Mouse (Mus musculus): ENCODE data around the gene Zfp40. TPM values are rescaled to one million over a fixed set of nuclear protein-coding genes. Genes with fewer than 3 reads are reported as not detected.

Zfp40 gene
- polyA plus RNA-seq (2017; shearing (Covaris generic)), result 10 to 100 TPM; 10.4 to 11.7 TPM

GRCm38 (mm10) chr17:23192453-23193379 lies at the start of gene Zfp40:
Gene Zfp40 (minus strand): TSS chr17:23193252.
- peak; percentile 98 for ATAC-seq

- ATAC-seq, result no peak
These were observed 25.3 kb upstream of the Zfp40 start for GRCm38 (mm10) chr17:23218320-23218719.

GRCm38 (mm10) chr17:23199856-23200255 lies 6.8 kb upstream of the Zfp40 start:
- peak; percentile 79 for ATAC-seq

- ATAC-seq, result peak; percentile 67
These were observed 389 bp upstream of the Zfp40 start for GRCm38 (mm10) chr17:23193441-23193840.

GRCm38 (mm10) chr17:23187680-23188079 lies 5.4 kb downstream of the Zfp40 start:
- no peak for ATAC-seq

Other genes starting within 250 kb of the Zfp40 start
- gene Vmn2r-ps130, start 132.1 kb downstream of the Zfp40 start, polyA plus RNA-seq (2017; shearing (Covaris generic)), result under 1 TPM in 1 of 2 experiments, not detected in 1; 0.05 TPM
- gene Vmn2r114, start 119.3 kb upstream of the Zfp40 start, polyA plus RNA-seq (2017; shearing (Covaris generic)), result under 1 TPM in 1 of 2 experiments, not detected in 1; 0.09 TPM
- gene Vmn2r115, start 150.5 kb upstream of the Zfp40 start, polyA plus RNA-seq (2017; shearing (Covaris generic)), result not detected
- gene Vmn2r116, start 191.4 kb upstream of the Zfp40 start, polyA plus RNA-seq (2017; shearing (Covaris generic)), result not detected